Mouse (Mus musculus) testis, adult 2 months (tissue): ENCODE results near the gene Diras2.

Source experiments
- CTCF ChIP-seq: fragments of 200-500 bp; IDR thresholded peaks from 2 replicates; pipeline ENCODE4 v1.5.1; 2012; ENCODE audit warnings: low read depth, mild to moderate bottlenecking, inconsistent platforms, low read length, moderate library complexity; ENCODE audit not compliant: control insufficient read depth, insufficient read depth, insufficient replicate concordance
- POLR2A ChIP-seq: fragments of 200-500 bp; IDR thresholded peaks from 2 replicates; pipeline ENCODE4 v1.6.1; 2012; ENCODE audit warnings: low read depth, mild to moderate bottlenecking, inconsistent platforms, low read length, moderate library complexity; ENCODE audit not compliant: control insufficient read depth

GRCm38 (mm10) chr13:52561367-52562165 lies 30.5 kb upstream of the Diras2 start:
- TF ChIP-seq CTCF = no peak
- TF ChIP-seq POLR2A = no peak
